Mouse (Mus musculus): ENCODE data around the gene Map4k2.

Map4k2 gene

GRCm38 (mm10) chr19:6377327-6378040, 36.5 kb downstream of the Map4k2 start:
- DNase-seq (ENCODE audit: low spot score) = no peak

- DNase-seq (ENCODE audit: low spot score) = no peak
Observed at GRCm38 (mm10) chr19:6380411-6381166, 39.7 kb downstream of the Map4k2 start.

DNA sequence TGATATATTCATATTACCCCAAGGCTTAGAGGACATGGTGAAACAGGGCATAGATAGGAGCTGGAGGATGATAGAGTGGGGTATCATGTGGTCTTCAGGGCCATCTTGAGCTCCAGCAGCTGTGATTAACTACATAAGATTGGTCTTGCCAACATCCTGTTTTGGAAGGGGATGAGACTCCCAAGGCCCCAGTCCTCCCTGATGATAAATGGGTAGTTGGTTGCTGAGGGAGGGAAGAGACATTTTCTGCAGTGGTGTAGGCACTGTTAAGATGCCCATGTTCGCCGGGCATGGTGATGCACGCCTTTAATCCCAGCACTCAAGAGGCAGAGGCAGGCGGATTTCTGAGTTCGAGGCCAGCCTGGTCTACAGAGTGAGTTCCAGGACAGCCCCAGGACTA, 40.3 kb downstream of the Map4k2 start:
- DNase-seq (ENCODE audit: low spot score) = no peak

DNA sequence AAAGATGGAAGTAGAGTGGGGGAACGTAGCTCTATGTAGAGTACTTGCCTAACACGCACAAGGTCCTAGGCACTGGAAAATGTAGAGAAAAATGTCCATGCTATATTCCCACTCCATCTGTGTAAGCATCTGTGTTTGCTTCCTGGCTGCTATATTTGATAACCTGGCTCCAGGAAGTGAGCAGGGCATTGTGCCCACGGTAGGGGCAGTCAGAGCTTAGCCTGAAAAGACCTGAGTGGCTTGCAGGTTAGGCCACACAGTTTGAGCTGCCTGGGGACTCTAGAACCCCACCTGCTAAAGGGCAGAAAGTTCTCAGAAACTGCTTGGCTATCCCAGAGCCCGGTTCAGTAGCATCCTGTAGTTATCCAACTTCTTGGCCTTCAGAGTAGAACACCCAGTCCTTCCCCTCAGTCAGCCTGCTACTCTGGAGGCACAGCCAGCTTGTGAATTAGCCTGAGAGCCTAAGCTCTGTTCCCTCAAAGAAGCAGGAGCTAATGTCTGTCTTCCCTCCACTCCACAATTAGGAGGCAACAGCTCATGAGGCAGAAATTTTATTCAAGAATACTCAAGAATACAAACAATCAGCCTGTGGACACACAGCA, 41.5 kb downstream of the Map4k2 start:
- no peak for DNase-seq (ENCODE audit: low spot score)

DNA sequence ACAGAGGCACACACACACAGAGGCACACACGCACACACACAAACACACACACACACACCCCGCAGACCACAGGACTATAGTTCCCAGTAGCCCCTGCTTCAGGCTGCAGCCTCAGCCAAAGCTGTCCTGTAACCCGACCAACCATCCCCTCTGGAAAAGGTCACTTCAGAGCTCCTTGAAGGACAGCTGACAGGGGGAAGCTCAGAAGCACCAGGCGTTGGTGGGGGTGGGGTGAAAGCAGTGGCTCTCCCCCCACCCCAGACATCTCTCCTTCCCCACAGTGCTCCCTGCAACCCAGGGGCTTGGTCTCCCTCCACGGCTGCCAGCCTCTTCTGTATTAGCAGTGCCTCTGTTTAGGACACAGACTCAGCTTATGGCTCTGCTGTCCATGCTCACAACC, 42.5 kb downstream of the Map4k2 start:
- DNase-seq (ENCODE audit: low spot score) = no peak

DNA sequence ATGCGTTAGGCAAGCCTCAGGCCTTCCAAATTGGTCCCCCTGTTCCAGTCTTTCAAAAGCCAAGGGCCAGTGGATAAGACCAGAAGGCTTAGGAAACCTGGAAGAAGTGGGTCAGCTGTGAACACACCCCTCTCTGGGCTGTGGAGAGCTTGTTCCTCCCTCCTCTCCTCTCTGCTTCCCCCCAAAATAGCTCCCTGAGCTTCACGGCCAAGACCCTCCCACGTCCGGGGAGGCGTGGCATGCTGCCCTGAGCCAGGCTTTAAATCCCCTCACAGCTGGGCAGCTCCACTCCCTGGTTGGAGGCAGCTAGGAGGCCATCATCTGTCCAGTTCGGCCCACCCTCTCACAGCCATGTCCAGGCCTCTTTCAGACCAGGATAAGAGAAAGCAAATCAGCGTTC, 43.2 kb downstream of the Map4k2 start, which contains the start of gene Pygm:
Pygm (plus strand) TSS at position 272 of the 400 bp plus-strand sequence.
- DNase-seq (ENCODE audit: low spot score) = no peak

- DNase-seq (ENCODE audit: low spot score) = no peak
Observed at GRCm38 (mm10) chr19:6384954-6385353, 44.0 kb downstream of the Map4k2 start.

DNA sequence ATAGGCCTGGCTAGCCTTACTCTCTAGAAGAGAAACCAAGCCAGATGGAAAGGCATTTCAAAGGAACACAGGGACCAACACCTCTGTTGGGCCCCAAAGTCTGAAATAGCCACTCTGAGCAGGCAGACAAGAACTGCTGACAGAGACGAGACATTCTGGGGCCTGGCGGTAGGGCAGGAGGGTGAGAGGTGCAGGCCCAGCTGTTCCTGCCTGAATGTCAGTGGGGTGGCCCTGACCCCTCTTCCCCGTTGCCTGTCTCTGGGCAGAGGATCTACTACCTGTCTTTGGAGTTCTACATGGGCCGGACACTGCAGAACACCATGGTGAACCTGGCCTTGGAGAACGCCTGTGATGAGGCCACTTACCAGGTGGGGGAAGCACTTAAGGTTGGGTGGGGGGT, 44.5 kb downstream of the Map4k2 start:
- no peak for DNase-seq (ENCODE audit: low spot score)

DNA sequence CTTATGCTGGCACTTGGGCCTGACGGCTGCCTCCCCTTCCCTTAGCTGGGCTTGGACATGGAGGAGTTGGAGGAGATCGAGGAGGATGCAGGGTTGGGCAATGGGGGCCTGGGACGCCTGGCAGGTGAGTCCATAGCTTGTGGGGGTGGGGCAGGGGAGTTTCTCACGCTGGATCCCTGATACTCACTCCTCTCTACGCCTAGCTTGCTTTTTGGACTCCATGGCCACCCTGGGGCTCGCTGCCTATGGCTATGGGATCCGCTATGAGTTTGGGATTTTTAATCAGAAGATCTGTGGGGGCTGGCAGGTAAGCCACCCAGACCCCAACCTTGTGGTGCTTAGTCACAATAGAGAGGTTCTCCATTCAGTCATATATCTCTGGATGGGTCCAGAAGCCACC, 44.9 kb downstream of the Map4k2 start:
- no peak for DNase-seq (ENCODE audit: low spot score)

DNA sequence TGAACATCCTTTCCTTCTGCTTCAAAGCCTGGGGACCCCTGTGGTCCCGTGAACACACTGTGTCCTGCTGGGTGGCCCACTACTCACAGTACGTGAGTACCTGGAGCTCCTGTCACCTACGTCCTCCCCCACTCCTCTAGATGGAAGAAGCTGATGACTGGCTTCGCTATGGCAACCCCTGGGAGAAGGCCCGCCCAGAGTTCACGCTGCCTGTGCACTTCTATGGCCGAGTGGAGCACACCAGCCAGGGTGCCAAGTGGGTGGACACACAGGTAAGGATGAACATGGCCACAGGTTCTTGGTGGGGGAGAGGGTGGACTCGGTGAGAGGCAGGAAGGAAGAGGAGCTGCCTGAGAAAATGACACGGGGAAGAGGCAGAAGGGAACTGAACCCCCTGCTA, 45.3 kb downstream of the Map4k2 start:
- DNase-seq (ENCODE audit: low spot score) = no peak

DNA sequence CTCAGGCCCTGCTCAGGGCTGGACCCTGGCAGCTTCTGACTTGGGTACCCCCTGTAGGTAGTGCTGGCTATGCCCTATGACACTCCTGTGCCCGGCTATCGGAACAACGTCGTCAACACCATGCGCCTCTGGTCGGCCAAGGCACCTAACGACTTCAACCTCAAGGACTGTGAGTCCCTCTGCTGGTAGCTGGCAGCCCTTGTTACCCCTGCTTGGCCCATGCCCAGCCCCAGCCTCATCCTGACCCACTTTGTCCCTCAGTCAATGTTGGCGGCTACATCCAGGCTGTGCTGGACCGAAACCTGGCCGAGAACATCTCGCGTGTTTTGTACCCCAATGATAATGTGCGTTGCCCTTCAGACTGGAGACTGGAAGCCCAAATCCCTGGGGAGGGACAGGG, 47.1 kb downstream of the Map4k2 start:
- DNase-seq (ENCODE audit: low spot score) = no peak

- no peak for DNase-seq (ENCODE audit: low spot score)
Observed at GRCm38 (mm10) chr19:6389803-6390202, 48.9 kb downstream of the Map4k2 start.

DNA sequence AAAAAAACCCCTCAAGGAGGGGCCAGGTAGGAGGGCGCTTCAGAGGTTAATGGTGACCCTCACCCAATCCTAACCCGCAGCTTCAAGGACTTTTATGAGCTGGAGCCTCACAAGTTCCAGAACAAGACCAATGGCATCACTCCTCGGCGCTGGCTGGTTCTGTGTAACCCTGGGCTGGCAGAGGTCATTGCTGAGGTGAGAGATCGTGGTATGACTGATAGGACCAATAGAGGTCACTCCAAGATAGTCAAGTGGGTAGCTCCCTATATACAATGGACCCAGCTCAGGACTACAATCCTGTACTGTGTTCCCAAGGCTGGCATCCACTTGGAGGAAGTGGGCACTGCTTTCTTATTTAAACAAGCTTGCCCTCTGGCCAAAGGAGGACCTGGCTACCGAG, 49.3 kb downstream of the Map4k2 start:
- DNase-seq (ENCODE audit: low spot score) = no peak

GRCm38 (mm10) chr19:6392743-6393393, 51.9 kb downstream of the Map4k2 start:
- DNase-seq (ENCODE audit: low spot score) = no peak

DNA sequence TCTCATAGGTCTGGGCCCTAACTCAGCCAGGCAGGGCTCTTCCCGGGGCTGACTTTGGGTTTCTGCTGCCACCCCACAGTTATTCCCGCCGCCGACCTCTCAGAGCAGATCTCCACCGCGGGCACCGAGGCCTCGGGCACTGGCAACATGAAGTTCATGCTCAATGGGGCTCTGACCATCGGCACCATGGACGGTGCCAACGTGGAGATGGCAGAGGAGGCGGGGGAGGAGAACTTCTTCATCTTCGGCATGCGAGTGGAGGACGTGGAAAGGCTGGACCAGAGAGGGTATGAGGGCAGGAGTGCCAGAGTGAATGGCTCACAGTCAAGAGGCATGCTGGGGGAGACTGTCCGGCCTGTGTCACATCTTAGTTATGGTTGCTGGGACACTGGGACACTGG, 52.7 kb downstream of the Map4k2 start:
- DNase-seq (ENCODE audit: low spot score) = no peak

GRCm38 (mm10) chr19:6396237-6396636, 55.3 kb downstream of the Map4k2 start:
- no peak for DNase-seq (ENCODE audit: low spot score)

GRCm38 (mm10) chr19:6397582-6398249, 56.8 kb downstream of the Map4k2 start:
- no peak for DNase-seq (ENCODE audit: low spot score)

GRCm38 (mm10) chr19:6398447-6399284, 57.7 kb downstream of the Map4k2 start:
- peak; percentile 52 for DNase-seq (ENCODE audit: low spot score)

GRCm38 (mm10) chr19:6399285-6400095, 58.6 kb downstream of the Map4k2 start, which contains the start of gene Rasgrp2:
Rasgrp2 (plus strand) TSS chr19:6399340.
- DNase-seq (ENCODE audit: low spot score) = no peak

Data from urinary bladder, postnatal 10 days (tissue).